Mouse (Mus musculus): Measurements from ENCODE around the gene Adh6b. TPM values are rescaled to one million over a fixed set of nuclear protein-coding genes. Genes with fewer than 3 reads are reported as not detected.

Adh6b gene
- 1.2 and 2.0 TPM in 2 replicates for polyA plus RNA-seq (2012; rRNA removed)

- no peak for DNase-seq (ENCODE audit: low read depth)
Measured at GRCm38 (mm10) chr3:138341471-138341870, at the start of gene Adh6b. Gene Adh6b (plus strand): TSS chr3:138341775.

GRCm38 (mm10) chr3:138293298-138293895 lies 48.2 kb upstream of the Adh6b start:
- no peak for DNase-seq (ENCODE audit: low read depth)

GRCm38 (mm10) chr3:138300130-138300529 lies 41.4 kb upstream of the Adh6b start:
- peak; percentile 94 for DNase-seq (ENCODE audit: low read depth)

- no peak for DNase-seq (ENCODE audit: low read depth)
Measured at GRCm38 (mm10) chr3:138302676-138303075, 38.9 kb upstream of the Adh6b start.

- DNase-seq (ENCODE audit: low read depth) = peak; percentile 97
Measured at GRCm38 (mm10) chr3:138303771-138304488, 37.6 kb upstream of the Adh6b start.

GRCm38 (mm10) chr3:138304489-138304871 lies 37.1 kb upstream of the Adh6b start:
- no peak for DNase-seq (ENCODE audit: low read depth)

GRCm38 (mm10) chr3:138305486-138306289 lies 35.9 kb upstream of the Adh6b start:
- DNase-seq (ENCODE audit: low read depth) = no peak

- DNase-seq (ENCODE audit: low read depth) = no peak
Measured at GRCm38 (mm10) chr3:138306290-138306683, 35.3 kb upstream of the Adh6b start.

- DNase-seq (ENCODE audit: low read depth) = peak; percentile 96
Measured at GRCm38 (mm10) chr3:138309910-138310309, 31.7 kb upstream of the Adh6b start.

GRCm38 (mm10) chr3:138311015-138311414 lies 30.6 kb upstream of the Adh6b start:
- no peak for DNase-seq (ENCODE audit: low read depth)

GRCm38 (mm10) chr3:138312965-138313364 lies 28.6 kb upstream of the Adh6b start, which contains the start of gene Adh6a:
Gene Adh6a (plus strand): TSS chr3:138313286.
- no peak for DNase-seq (ENCODE audit: low read depth)

- DNase-seq (ENCODE audit: low read depth) = no peak
Measured at GRCm38 (mm10) chr3:138316908-138317472, 24.6 kb upstream of the Adh6b start.

- no peak for DNase-seq (ENCODE audit: low read depth)
Measured at GRCm38 (mm10) chr3:138325001-138325400, 16.6 kb upstream of the Adh6b start.

GRCm38 (mm10) chr3:138325466-138325865 lies 16.1 kb upstream of the Adh6b start:
- DNase-seq (ENCODE audit: low read depth) = no peak

GRCm38 (mm10) chr3:138333910-138334309 lies 7.7 kb upstream of the Adh6b start:
- no peak for DNase-seq (ENCODE audit: low read depth)

GRCm38 (mm10) chr3:138334320-138334719 lies 7.3 kb upstream of the Adh6b start:
- no peak for DNase-seq (ENCODE audit: low read depth)

GRCm38 (mm10) chr3:138335566-138335965 lies 6.0 kb upstream of the Adh6b start:
- no peak for DNase-seq (ENCODE audit: low read depth)

- DNase-seq (ENCODE audit: low read depth) = no peak
Measured at GRCm38 (mm10) chr3:138336104-138336754, 5.3 kb upstream of the Adh6b start.

- no peak for DNase-seq (ENCODE audit: low read depth)
Measured at GRCm38 (mm10) chr3:138347041-138347440, 5.5 kb downstream of the Adh6b start.

- DNase-seq (ENCODE audit: low read depth) = peak; percentile 60
Measured at GRCm38 (mm10) chr3:138352012-138352809, 10.6 kb downstream of the Adh6b start.

GRCm38 (mm10) chr3:138358856-138359255 lies 17.3 kb downstream of the Adh6b start:
- DNase-seq (ENCODE audit: low read depth) = no peak

All from gonadal fat pad, adult 2 months (tissue).